In the genomic region with DNA sequence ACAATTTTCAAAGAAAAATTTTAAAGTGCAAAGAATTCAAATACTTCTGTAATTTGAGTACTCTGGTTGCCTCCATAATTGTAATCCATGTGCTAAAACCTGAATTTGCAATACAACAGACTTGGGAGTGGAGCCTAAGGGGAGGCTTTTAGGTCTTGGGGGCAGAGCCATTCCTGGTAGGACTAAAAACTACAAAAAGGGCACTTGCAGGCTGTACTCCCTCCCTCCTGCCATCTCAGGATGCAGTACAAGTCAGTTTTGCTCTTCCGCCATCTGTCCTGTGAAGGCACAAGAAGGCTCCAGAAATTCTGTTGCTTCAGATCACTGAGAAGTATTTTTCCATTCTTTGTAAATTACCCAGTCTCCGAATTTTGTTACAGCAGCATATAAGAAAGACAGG, we compare ENCODE assay signal across 27 mouse cellular contexts.
"Had no signal": no experiment of that assay in that cellular context is flagged by ENCODE, and none has a peak within 500 bp of the region (broad histone marks: within the 10 kb centered on the region; RNA-seq: fewer than 3 reads in every experiment).

No protein-coding gene starts in this region.

- H3K4me2 ChIP-seq: heart, embryonic 12.5 days; hindbrain, embryonic 12.5 days; hindbrain, embryonic 14.5 days; limb, embryonic 12.5 days; liver, embryonic 11.5 days; liver, embryonic 13.5 days; liver, embryonic 15.5 days had no signal

- DNase-seq: gastrocnemius, postnatal 14 days; gastrocnemius, postnatal 36 days; heart, adult 11 months; heart, adult 2 months; heart, postnatal 10 days; heart, postnatal 4 days; kidney, adult 18-20 months; kidney, adult 8-10 months; kidney, postnatal 10 days; kidney, postnatal 25 days; kidney, postnatal 4 days; liver; liver, embryonic 13.5 days; liver, postnatal 0 days had no signal

- H3K9ac ChIP-seq: heart, embryonic 12.5 days; hindbrain, embryonic 12.5 days; hindbrain, embryonic 14.5 days; limb, embryonic 12.5 days; liver, embryonic 13.5 days; liver, embryonic 15.5 days; liver, postnatal 0 days had no signal

- ATAC-seq: hindbrain, embryonic 16.5 days; intestine, embryonic 16.5 days; liver, postnatal 0 days had no signal

- H3K4me1 ChIP-seq: heart, embryonic 10.5 days; heart, embryonic 12.5 days; hindbrain, embryonic 10.5 days; hindbrain, embryonic 12.5 days; limb, embryonic 10.5 days; limb, embryonic 12.5 days; liver, embryonic 13.5 days; liver, embryonic 15.5 days had no signal

- H3K9me3 ChIP-seq: heart, embryonic 10.5 days; heart, embryonic 12.5 days; hindbrain, embryonic 10.5 days; hindbrain, embryonic 12.5 days; limb, embryonic 10.5 days; limb, embryonic 12.5 days; liver, embryonic 13.5 days; liver, embryonic 15.5 days had no signal

- H3K4me3 ChIP-seq: heart, adult 2 months; heart, embryonic 10.5 days; heart, embryonic 12.5 days; hindbrain, embryonic 10.5 days; hindbrain, embryonic 12.5 days; layer of hippocampus, adult 2 months; left cerebral cortex, adult 2 months; limb, embryonic 10.5 days; limb, embryonic 12.5 days; liver, embryonic 13.5 days; liver, embryonic 15.5 days had no signal

- H3K36me3 ChIP-seq: heart, embryonic 10.5 days; heart, embryonic 12.5 days; hindbrain, embryonic 10.5 days; hindbrain, embryonic 12.5 days; limb, embryonic 10.5 days; limb, embryonic 12.5 days; liver, embryonic 13.5 days; liver, embryonic 15.5 days had no signal

- H3K27me3 ChIP-seq: heart, embryonic 12.5 days; hindbrain, embryonic 12.5 days; limb, embryonic 12.5 days; liver, embryonic 13.5 days; liver, embryonic 15.5 days had no signal

- H3K27ac ChIP-seq: heart, adult 2 months; heart, embryonic 10.5 days; hindbrain, embryonic 10.5 days; hindbrain, embryonic 12.5 days; hindbrain, embryonic 14.5 days; layer of hippocampus, adult 2 months; left cerebral cortex, adult 2 months; limb, embryonic 10.5 days; limb, embryonic 12.5 days; liver, embryonic 13.5 days; liver, embryonic 15.5 days had no signal
